Mouse (Mus musculus) heart, adult 8-10 months (tissue): Measurements from ENCODE around the gene Ncln. TPM values are rescaled to one million over a fixed set of nuclear protein-coding genes. Genes with fewer than 3 reads are reported as not detected.

Source experiments
- DNase-seq: peaks from one replicate; pipeline ENCODE4 v3.0.0; 2022; ENCODE audit warnings: low spot score
- total RNA-seq, 4 experiments: library from RNA; stranded (reverse); gene quantifications; 2 replicates each; pipeline ENCODE4 v1.2.4; 2022

Gene Ncln
- total RNA-seq = 10 to 100 TPM; 48.7 to 72.7 (median 66.7) TPM

DNA sequence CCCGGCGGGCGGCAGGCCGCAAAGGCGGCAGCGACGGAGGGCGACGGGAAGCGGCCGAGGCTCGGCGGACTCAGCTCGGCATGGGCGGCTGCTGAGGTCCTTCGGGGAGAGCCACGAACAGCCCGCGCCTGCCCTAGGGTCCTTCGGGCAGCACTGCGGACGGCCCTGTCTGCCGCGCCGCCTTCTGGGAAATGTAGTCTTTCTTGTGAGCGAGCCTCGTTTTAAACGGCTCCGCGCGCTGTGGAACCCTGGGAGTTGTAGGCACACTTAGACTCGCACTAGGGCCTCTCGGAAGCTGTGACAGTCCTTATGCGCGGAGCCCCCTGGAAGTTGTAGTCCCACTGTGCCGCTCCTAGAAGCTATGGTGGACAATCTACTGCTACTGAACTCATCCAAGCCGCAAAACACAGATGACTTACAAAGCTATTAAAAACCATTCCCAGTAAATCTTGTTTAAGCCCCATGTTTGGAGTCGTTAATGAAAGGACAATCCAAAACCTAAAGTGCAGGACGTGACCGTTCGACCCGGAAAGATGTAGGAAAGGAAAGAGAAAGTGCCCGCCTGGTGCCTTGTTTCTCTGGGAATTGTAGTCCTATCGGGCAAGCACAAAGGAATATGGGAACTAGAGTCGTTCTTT lies at the start of gene Ncln:
Gene Ncln, minus strand, starts transcription at position 129 of the 638 bp plus-strand sequence.
- DNase-seq = peak; percentile 98

DNA sequence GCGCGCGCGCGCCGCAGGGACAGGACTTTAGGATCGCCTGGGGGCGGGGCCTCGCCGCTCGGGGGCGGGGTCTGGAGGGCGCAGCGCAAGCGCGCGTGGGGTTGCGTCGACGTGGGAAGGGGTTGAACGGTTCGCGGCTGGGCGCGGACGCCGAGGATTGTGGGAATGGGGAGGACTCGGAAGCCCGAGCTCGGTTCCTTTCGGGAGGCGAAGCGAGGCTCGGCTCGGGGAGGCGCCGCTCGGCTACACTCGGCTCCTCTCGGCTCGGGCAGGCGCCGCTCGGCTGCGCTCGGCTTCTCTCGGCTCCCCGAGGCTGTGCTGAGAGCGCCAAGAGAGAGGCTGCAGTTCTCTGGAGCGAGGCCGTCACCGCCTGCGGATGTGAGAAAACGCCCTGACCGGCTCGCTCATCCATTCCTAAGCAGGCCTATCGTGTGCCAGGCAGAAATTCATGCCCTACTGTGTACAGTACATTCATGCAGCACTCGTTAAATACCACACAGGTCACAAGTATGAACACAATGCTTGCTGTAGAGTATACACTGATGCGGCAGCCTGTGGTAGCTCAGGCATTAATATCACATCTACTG lies 49.1 kb upstream of the Ncln start, which contains the start of gene Gna11:
Gene Gna11, minus strand, starts transcription at position 30 of the 587 bp plus-strand sequence.
- DNase-seq = peak; percentile 99

DNA sequence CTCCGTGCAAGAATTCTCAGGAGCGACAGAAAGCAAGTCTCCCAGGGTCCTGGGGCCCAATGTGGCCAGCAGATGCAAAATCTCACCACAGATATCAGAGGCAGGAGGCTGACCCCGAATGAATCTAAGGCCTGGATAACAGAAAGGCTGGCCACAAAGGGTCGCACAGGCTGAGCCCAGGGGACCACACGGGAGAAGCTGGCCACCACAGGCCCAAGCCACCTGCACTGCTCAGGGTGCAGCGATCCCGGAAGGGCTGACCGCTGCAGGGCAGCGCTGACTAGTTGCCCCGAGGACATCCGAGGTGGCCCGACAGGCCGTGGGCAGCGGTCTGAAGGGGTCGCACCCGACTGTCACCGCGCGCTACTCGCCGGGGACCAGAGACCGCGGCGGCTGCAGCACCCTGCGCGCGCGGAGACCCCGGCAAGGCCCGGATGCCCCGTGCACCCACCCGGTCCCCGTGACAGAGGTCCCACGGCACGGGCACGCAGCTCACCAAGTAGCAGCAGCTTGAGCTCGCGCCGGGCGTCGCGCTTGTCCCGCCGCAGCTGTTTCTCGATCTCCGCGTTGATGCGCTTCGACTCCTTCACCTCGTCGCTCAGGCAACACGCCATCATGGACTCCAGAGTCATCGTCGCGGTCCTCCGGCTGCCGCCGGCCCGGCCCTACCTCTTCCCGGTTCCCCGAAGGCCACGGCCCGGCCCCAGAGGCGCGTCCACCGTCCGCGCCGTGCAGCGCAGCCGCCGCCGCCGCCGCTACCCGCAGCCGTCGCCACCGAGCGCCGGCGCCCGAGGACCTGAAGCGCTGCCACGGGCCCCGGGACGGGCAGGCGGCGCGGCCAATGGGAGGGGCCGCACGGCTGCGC lies 48.3 kb upstream of the Ncln start:
- DNase-seq = peak; percentile 48

DNA sequence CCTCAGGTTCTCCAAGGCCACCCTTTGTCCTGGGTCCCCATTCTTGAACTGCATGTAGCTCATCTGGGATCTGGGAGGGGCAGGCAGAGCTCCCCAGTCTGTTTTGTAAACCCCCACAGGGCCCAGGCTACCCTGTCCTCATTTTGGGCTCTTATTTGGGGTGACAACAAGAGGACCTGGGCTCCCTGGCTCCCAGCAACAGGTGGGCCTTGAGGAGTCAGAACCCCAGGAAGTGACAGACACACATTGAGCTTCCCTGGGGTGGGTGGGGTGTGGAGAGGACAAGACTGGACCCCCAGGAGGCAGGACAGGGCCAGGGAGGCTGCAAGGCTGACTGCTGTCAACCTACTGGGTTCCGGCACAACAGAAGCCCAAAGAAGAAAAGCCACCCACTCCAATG lies 47.4 kb upstream of the Ncln start:
- no peak for DNase-seq

DNA sequence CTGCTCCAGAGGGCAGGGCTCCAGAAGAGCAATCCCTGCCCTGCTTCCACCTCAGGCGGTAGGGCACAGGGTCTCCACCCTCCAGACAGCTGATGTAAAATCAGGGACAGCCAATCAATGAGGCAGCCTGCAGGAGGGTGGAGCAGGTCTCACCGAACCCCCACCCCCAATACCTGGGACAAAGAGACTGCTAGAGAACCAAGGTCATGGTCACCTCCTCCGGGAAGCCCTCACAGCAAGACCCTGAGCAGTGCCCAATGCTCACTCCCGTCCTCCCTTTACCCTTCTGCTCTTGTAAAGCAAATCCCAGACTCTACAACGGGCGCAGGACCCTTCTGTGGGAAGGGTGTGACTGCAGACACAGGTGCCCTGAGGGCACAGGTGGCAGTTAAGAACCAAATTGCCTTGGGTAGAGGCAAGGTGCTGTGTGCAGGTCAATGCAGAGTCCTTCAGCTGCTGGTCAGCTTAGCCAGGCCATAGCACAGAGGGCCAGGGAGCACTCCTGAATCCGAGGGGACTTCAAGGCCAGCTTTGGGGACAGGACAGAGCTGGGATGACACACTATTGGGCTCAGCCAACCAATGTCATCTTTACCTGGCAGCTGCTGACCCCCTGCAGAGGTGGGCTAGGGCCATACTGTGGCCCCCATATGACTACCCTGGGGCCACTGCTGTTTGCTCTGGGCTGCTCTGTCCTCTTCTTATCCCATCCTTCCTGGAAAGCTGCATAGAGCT lies 46.7 kb upstream of the Ncln start:
- DNase-seq = no peak

DNA sequence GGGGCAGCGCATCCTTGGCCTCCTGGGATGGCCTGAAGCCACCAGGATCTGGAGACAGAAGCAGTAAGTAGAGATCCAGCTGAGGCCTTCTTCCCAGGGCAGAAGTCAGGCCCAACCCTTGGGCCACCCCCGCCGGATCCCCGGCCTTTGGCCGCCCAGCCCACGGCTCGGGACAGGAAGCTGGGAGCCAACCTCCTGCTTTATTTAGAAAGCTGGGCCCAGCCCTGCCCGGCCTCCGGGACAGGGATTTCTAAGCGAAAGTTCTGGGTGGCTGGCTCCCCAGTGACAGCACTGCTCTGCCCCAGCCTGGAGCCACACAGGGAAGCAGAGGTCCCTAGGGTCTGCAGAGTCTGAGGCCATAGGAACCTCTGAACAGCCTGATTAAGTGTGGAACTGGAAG lies 45.6 kb upstream of the Ncln start:
- DNase-seq = peak; percentile 85

DNA sequence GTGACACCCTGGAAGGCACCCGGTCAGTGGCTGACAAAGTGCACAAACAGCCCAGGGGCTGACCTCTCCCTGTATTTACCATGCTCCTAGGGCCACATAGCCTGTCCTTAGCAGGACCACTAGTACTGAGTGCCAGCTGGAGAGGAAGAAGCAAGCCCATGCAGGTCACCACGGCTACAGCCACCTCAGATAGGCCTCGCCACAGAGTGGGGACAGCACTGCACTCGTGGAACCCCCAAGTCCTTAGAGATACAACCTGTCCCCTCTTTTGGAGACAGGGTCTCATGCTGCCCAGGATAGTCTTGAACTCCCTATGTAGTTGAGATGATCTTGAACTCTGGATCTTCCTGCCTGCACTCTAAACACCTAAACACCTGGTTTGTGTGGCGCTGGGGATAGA lies 45.2 kb upstream of the Ncln start:
- no peak for DNase-seq

DNA sequence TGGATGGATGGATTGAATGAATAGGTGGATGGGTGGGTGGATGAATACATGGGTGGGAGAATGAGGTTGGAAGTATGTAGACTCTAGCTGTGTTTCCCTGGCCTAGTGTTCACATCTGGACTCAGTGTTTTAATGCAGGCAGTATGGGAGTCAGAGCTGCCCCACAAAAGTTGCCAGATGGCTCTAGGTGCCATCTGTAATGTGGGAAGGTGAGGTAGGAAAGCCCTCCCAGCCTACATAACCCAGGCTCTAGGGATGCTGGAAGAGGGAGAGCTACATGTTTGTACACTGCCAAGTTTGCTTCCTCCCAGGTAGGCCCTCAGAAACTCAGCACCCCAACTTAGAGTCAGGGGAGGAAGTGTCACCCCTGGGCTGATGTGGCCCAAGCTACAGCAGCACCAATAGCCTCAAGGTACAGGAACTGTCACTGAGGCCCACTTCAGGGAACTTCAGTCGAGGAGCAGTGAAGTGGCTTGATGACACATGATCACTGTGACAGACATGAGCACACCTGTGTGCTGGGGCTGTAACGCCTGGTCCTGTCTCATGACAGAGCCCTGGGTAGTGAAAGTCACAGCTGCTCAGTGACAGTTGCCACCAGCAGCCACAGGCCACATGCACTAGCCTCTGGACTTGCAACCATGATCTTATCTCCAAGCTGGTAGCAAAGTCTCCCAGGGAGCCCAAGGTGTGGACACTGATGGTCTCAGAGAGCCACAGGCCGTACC lies 42.3 kb upstream of the Ncln start:
- DNase-seq = no peak

DNA sequence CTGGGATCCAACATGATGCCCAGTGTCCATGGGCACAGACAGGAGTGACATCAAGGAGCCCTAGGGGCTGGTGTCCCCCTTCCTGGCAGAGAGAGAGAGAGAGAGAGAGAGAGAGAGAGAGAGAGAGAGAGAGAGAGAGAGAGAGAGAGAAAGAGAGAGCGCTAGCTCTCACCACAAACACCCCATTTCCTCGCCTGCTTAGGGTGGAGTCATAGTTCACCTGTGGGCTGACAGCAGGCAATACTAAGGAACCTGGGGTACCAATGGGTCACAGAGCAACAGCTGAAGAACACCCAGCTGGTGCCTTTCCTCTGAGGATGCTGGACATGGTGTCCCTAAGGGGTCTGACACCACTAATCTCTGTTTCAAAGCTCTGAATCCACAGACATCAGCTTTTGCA lies 41.2 kb upstream of the Ncln start:
- DNase-seq = no peak

DNA sequence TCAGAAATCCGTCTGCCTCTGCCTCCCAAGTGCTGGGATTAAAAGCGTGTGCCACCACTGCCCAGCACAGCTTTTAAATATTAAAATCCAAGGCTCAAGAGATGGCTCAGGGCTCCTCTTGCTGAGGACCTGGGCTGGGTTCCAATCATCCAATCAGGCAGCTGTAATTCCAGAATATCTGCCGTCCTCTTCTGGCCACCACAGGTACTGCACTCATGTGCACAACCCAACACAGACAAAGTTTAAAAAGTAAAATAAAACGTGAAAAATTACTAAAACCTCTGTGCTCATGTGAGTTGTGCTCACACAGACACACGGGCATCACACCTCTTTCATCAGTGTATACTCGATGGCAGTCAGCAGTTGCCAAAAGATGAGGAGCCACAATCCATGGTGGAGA lies 40.5 kb upstream of the Ncln start:
- DNase-seq = no peak

DNA sequence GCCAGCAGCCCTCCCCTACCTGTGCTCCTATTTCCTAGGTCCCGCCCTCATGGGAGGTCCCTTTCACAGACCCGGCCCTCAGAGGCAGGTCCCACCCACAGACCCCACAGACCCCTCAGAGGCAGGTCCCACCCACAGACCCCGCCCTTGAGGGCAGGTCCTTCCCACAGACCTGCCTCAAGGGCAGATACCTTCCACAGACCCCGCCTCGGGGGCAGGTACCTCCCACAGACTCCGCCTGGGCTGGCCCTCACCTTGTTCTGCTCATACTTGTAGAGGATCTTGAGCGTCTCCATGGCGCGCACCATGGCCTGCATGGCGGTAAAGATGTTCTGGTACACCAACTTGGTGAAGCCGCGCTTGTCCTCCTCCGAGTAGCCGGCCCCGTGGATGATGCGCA lies 38.6 kb upstream of the Ncln start:
- no peak for DNase-seq

DNA sequence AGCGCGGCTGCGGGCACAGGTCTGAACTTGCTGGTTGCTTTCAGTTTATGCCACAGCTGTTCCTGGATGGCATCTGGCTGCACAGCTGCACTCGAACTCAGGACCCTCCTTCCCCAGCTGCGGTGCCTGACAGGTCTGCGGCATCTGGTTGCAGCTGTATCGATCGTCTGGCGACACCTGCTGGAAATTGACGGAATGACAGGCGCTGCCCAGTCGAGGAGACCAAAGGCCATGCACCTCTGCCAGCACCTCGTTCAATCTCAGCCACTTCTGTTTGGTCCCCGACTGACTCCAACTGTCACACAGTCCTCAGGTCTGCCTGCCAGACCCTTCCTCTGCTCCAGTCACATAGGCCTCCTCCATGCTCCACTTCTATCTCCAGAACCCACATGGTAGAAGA lies 30.6 kb upstream of the Ncln start:
- DNase-seq = peak; percentile 86

DNA sequence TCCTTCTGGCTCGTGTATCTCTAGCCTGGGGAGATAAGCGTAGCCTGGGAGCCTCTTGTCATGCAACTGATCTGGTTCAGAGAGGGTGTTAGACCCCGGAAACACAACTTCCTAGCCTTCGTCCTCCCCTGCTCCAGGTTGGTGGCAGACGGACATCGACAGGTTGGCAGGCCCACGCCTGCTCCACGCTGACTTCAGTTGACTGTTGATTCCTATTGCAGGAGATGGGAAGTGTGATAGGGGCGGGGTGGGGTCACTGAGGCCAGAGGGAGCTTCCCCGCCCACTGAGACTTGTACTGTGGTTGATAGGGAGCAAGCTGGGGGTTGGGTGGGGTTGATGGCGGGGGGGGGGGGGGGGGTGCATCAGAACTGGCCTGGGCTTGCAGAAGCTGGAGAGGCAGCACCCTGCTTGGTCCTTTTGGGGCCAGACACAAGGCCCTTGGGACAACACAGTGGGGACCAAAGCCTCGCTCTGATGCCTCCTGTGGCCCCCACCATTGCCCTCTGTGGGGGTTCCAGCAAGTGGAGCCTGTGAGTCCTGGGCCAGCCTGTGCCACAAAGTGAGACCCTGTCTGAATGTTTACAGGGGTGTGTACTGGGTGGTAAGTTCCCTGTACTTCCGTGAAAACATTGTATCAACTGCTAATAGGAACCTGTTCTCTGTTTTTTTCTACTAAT lies 29.0 kb upstream of the Ncln start:
- DNase-seq = no peak

DNA sequence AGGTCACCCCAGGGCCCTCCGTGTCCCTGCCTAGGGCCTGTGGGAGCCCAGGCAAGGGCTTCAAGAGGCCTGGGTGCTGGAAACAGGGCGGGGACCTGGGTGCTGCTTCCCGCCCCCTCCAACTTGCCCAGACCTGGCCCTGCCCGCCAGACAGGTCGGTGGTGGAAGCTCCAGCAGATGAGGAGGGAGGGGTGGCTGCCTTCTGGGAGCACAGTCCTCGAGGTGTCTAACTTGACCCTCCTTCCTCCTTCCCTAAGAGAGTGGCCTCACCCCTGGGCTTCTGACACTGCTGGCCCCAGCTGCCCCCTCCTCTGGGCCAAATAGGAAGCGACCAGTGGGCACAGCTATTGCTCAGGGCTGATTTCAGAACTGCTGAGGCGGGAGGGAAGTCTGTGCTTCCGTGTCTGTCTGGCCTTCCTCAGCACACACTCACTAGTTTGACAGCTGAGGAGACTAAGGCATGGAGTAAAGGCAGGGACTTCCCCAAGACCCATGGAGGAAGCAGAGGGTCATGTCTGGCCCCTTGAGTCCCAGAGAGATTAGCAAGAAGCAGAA lies 27.9 kb upstream of the Ncln start, which contains the start of gene Gna15:
Gene Gna15, minus strand, starts transcription at position 175 of the 555 bp plus-strand sequence.
- DNase-seq = no peak

DNA sequence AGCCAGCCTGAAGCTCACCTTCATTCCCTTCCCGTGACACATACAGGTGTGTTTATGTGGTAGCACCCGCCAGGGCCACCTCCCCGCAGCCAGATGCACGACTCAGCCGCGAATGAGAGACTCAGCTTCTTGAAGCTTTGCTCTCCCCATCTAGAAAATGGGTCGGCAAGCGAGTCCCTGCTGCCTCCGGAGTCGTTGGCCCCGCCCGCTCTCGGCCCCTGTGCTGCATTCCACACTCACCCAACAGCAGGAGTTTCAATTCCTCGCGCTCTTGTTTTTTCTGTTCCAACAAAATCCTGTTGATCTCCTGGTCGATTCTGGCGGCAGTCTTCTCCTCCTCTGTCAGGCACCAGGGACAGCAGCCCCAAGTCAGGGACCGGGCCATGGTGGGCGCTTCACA lies 27.4 kb upstream of the Ncln start:
- no peak for DNase-seq

DNA sequence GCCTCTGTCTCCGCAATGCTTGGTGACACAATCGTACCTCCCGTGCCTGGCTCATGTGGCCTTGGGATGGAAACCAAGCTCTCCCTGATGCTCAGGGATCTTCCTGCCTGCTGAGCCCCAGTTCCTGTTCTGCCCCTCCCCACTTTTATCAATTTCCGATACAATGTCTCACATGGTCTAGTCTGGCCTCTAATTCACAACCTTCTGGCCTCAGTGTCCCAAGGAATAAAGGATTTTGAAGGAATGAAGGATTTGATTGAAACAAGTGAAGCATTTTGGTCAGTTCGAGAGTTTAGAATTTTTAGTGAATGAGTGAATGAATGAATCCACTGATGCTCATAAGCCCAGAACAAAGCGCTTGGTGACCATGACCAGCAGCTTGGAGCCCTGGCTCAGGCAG lies 26.9 kb upstream of the Ncln start:
- DNase-seq = no peak

DNA sequence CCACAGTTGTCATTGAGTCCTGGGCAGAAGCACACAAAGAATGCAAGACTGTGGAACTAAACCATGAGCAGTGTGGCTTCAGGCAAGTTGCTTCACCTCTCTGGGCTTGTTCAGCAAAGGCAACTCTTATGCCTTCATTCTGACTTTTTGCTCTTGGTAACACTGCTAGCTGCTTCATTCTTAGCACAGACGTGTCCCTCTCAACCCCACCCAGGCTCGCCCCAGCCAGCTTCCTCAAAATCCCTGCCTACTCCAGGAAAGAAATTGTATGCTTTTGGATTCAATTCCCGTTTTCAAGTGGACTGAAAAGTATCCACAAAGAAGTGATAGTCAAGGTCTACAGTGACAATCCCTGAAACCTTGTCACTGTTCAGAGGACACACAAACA lies 23.8 kb upstream of the Ncln start:
- no peak for DNase-seq

DNA sequence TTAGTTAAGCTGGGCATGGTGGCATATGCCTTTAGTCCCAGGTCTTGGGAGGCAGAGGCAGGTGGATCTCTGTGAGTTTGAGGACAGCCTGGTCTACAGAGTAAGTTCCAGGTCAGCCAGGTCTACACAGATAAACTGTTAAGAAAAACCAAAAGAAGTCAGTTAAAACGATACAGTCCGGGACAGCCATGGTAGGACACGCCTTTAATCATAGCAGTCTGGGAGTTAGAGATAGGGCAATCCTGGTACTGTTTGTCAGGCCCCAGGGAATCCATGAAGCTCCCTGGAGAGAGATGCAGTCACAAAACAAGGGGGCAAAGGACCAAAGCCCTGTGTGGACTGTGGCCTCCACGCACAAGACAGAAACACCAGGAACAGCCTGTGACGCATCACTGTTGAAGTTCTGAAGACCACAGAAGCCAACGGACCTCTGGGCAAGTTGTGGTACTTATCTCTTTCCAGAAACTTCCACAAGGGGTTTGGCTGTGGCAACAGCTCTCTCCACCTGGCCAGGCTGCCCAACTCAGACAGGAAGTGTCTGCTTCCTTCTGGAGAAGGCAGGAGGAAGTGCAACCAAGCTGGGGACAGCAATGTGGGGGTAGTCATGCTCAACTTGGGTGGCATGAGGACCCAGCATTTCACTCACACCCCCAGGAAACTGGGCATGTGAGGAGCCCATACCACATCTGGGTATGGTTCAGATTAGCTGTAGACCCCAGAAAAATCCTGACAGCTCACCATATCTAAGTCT lies 23.2 kb upstream of the Ncln start:
- no peak for DNase-seq

DNA sequence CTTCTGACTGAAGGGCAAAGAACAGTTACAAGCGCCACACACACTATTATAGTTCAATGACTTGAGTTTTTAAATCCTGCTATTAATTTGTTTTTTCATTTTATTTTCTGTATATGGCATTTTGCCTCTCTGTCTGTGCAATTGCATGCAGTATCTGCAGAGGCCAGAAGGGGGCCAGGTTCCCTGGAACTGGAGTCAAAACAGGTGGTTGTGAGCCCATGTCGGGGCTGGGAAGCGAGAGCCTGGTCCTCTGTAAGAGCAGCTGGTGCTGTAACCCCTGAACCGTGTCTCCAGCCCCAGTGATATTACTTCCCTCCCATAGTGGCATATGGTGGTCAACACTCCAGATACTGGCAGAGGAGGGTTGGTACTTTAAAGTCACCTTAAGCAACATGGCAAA lies 22.4 kb upstream of the Ncln start:
- DNase-seq = peak; percentile 58

DNA sequence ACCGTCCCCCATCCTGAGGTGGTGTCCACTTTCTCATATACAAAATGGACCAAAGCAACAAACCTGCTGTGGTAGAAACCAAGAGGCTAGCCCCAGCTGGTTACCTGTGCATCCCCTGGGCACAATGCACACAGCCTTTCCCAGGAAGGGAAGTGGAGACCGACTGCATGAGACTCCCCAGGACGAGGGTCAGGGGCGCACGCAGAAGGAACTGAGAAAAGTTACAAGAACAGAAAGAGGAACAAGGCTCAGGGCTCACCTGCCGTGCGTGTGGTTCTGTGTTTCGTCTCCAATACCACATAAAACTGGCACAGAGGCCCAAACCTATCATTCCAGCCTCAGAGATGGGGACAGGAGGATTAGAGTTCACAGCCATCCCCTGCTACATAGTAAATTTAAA lies 21.0 kb upstream of the Ncln start:
- DNase-seq = no peak
